Mouse (Mus musculus): ENCODE measurements around the gene Bdh1. TPM values are rescaled to one million over a fixed set of nuclear protein-coding genes. Genes with fewer than 3 reads are reported as not detected.

The Bdh1 gene
- polyA plus RNA-seq, 1 experiment from 2014 or later, result 98.2 TPM

Other genes starting within 250 kb of the Bdh1 start
- 20.4 and 21.4 TPM in 2 replicates for gene Acap2, start 221.0 kb upstream of the Bdh1 start, polyA plus RNA-seq (2015; fragmentation: Nextera tagmentation; extraction: Ambion mirVana)
- 86.4 and 93.2 TPM in 2 replicates for gene Ppp1r2, start 147.0 kb upstream of the Bdh1 start, polyA plus RNA-seq (2015; fragmentation: Nextera tagmentation; extraction: Ambion mirVana)
- gene Apod, start 107.5 kb upstream of the Bdh1 start, polyA plus RNA-seq (2015; fragmentation: Nextera tagmentation; extraction: Ambion mirVana), result 0.83 and 1.5 TPM in 2 replicates
- 24.7 and 26.6 TPM in 2 replicates for gene Dlg1, start 241.2 kb downstream of the Bdh1 start, polyA plus RNA-seq (2015; fragmentation: Nextera tagmentation; extraction: Ambion mirVana)